Mouse (Mus musculus) MEL (cell line): ENCODE data around the gene Gm20388. TPM values are rescaled to one million over a fixed set of nuclear protein-coding genes. Genes with fewer than 3 reads are reported as not detected.

Experiments used
- DNase-seq: peaks from one replicate; pipeline ENCODE4 v3.0.0; 2011; ENCODE audit warnings: low read depth, low spot score
- H3K27ac ChIP-seq: 2 replicates; pipeline ENCODE4 v1.5.1; 2012; ENCODE audit warnings: low read depth, mild to moderate bottlenecking, control low read depth, low read length, moderate library complexity; ENCODE audit not compliant: control insufficient read depth
- H3K27me3 ChIP-seq, 2 experiments: fragments of 150-350 bp in 1 of 2; sonication (generic) in 1 of 2; 2 replicates each; pipeline ENCODE4 v1.6.1; 2012; ENCODE audit warnings: low read length in 2 of 2, mild to moderate bottlenecking in 2 of 2, improper control_type of control experiment in 1 of 2, moderate library complexity in 1 of 2; ENCODE audit not compliant: insufficient read depth in 2 of 2, control insufficient read depth in 1 of 2
- H3K36me3 ChIP-seq, 2 experiments: 2 replicates each; pipeline ENCODE4 v1.6.1; 2012 to 2014; ENCODE audit warnings: low read length in 2 of 2, improper control_type of control experiment in 1 of 2, inconsistent platforms in 1 of 2, mild to moderate bottlenecking in 1 of 2; ENCODE audit not compliant: insufficient read depth in 2 of 2, control insufficient read depth in 1 of 2
- H3K4me1 ChIP-seq, 2 experiments: fragments of 150-350 bp in 1 of 2; sonication (generic) in 1 of 2; 2 replicates each; pipeline ENCODE4 v1.6.1; 2012; ENCODE audit warnings: low read length in 2 of 2, improper control_type of control experiment in 1 of 2, mild to moderate bottlenecking in 1 of 2; ENCODE audit not compliant: insufficient read depth in 2 of 2, control insufficient read depth in 1 of 2
- H3K4me3 ChIP-seq, 2 experiments: fragments of 150-350 bp in 1 of 2; sonication (generic) in 1 of 2; 2 replicates each; pipeline ENCODE4 v1.5.1; 2012; ENCODE audit warnings: low read depth in 2 of 2, low read length in 2 of 2, mild to moderate bottlenecking in 2 of 2, moderate library complexity in 2 of 2, control low read depth in 1 of 2, improper control_type of control experiment in 1 of 2; ENCODE audit not compliant: control insufficient read depth in 1 of 2, insufficient read depth in 1 of 2
- H3K79me2 ChIP-seq: 2 replicates; pipeline ENCODE4 v1.6.1; 2012; ENCODE audit warnings: mild to moderate bottlenecking, low read length, moderate library complexity; ENCODE audit not compliant: control insufficient read depth, poor library complexity, insufficient read depth
- H3K9ac ChIP-seq: 2 replicates; pipeline ENCODE4 v1.6.1; 2012; ENCODE audit warnings: low read depth, mild to moderate bottlenecking, control low read depth, low read length, moderate library complexity; ENCODE audit not compliant: control insufficient read depth, poor library complexity, severe bottlenecking
- H3K9me3 ChIP-seq: fragments of 150-350 bp; sonication (generic); replicated peaks from 2 replicates; pipeline ENCODE4 v1.6.1; 2012; ENCODE audit warnings: mild to moderate bottlenecking, low read length, improper control_type of control experiment, moderate library complexity; ENCODE audit not compliant: insufficient read depth
- BHLHE40 ChIP-seq: IDR thresholded peaks from 2 replicates; pipeline ENCODE4 v1.6.1; 2012; ENCODE audit warnings: low read depth, mild to moderate bottlenecking, inconsistent platforms, low read length, improper control_type of control experiment, borderline replicate concordance
- CHD2 ChIP-seq: IDR thresholded peaks from 2 replicates; pipeline ENCODE4 v1.6.1; 2011; ENCODE audit warnings: low read length, improper control_type of control experiment
- CTCF ChIP-seq, 3 experiments: IDR thresholded peaks in 2 of 3; conservative IDR thresholded peaks in 1 of 3; 2 replicates each; pipeline ENCODE4 v1.5.1; 2011 to 2012; ENCODE audit warnings: low read length in 3 of 3, low read depth in 2 of 3, mild to moderate bottlenecking in 2 of 3, improper control_type of control experiment in 1 of 3, inconsistent platforms in 1 of 3, mixed read lengths in 1 of 3, moderate library complexity in 1 of 3; ENCODE audit not compliant: control insufficient read depth in 1 of 3, insufficient read depth in 1 of 3, poor library complexity in 1 of 3, severe bottlenecking in 1 of 3
- ELF1 ChIP-seq: IDR thresholded peaks from 2 replicates; pipeline ENCODE4 v1.6.1; 2014; ENCODE audit warnings: low read depth, mild to moderate bottlenecking, inconsistent platforms, low read length, improper control_type of control experiment, moderate library complexity
- ETS1 ChIP-seq: IDR thresholded peaks from 2 replicates; pipeline ENCODE4 v1.6.1; 2012; ENCODE audit warnings: low read depth, mild to moderate bottlenecking, inconsistent platforms, low read length, improper control_type of control experiment, moderate library complexity
- GABPA ChIP-seq: IDR thresholded peaks from 2 replicates; pipeline ENCODE4 v1.6.1; 2012; ENCODE audit warnings: low read depth, mild to moderate bottlenecking, inconsistent platforms, low read length, improper control_type of control experiment, moderate library complexity
- GATA1 ChIP-seq: IDR thresholded peaks from 2 replicates; pipeline ENCODE4 v1.6.1; 2011; ENCODE audit warnings: low read depth, low read length, improper control_type of control experiment
- MAFK ChIP-seq: IDR thresholded peaks from 2 replicates; pipeline ENCODE4 v1.6.1; 2011; ENCODE audit warnings: low read depth, mild to moderate bottlenecking, low read length, improper control_type of control experiment, borderline replicate concordance
- MAZ ChIP-seq: IDR thresholded peaks from 2 replicates; pipeline ENCODE4 v1.6.1; 2012; ENCODE audit warnings: low read depth, mild to moderate bottlenecking, inconsistent platforms, low read length, improper control_type of control experiment
- MEF2A ChIP-seq: IDR thresholded peaks from 2 replicates; pipeline ENCODE4 v1.6.1; 2014; ENCODE audit warnings: low read depth, mild to moderate bottlenecking, inconsistent platforms, low read length, improper control_type of control experiment; ENCODE audit not compliant: poor library complexity, insufficient replicate concordance, severe bottlenecking; ENCODE audit errors: extremely low read depth
- MYB ChIP-seq: IDR thresholded peaks from 2 replicates; pipeline ENCODE4 v1.6.1; 2011; ENCODE audit warnings: mild to moderate bottlenecking, low read depth, low read length, improper control_type of control experiment
- NELFE ChIP-seq: IDR thresholded peaks from 2 replicates; pipeline ENCODE4 v1.6.1; 2011; ENCODE audit warnings: low read depth, low read length, improper control_type of control experiment
- NRF1 ChIP-seq: IDR thresholded peaks from 2 replicates; pipeline ENCODE4 v1.6.1; 2014; ENCODE audit warnings: low read depth, mild to moderate bottlenecking, inconsistent platforms, low read length, improper control_type of control experiment, moderate library complexity; ENCODE audit not compliant: poor library complexity, insufficient read depth, severe bottlenecking
- POLR2AphosphoS2 ChIP-seq: IDR thresholded peaks from 2 replicates; pipeline ENCODE4 v1.6.1; 2011; ENCODE audit warnings: low read length, improper control_type of control experiment
- POLR2AphosphoS5 ChIP-seq: IDR thresholded peaks from 2 replicates; pipeline ENCODE4 v1.6.1; 2012; ENCODE audit warnings: low read depth, borderline replicate concordance, mild to moderate bottlenecking, inconsistent platforms, low read length, moderate library complexity, mixed read lengths
- RAD21 ChIP-seq: IDR thresholded peaks from 2 replicates; pipeline ENCODE4 v1.6.1; 2011; ENCODE audit warnings: mild to moderate bottlenecking, low read depth, low read length, improper control_type of control experiment
- SIN3A ChIP-seq: IDR thresholded peaks from 2 replicates; pipeline ENCODE4 v1.6.1; 2012; ENCODE audit warnings: low read length, improper control_type of control experiment, inconsistent platforms
- SMC3 ChIP-seq: IDR thresholded peaks from 2 replicates; pipeline ENCODE4 v1.6.1; 2011; ENCODE audit warnings: low read depth, low read length, improper control_type of control experiment
- TAL1 ChIP-seq: IDR thresholded peaks from 2 replicates; pipeline ENCODE4 v1.6.1; 2012; ENCODE audit warnings: mild to moderate bottlenecking, inconsistent platforms, low read length, moderate library complexity, mixed read lengths
- TCF12 ChIP-seq: IDR thresholded peaks from 2 replicates; pipeline ENCODE4 v1.6.1; 2014; ENCODE audit warnings: low read depth, mild to moderate bottlenecking, inconsistent platforms, low read length, improper control_type of control experiment, moderate library complexity
- UBTF ChIP-seq: IDR thresholded peaks from 2 replicates; pipeline ENCODE4 v1.6.1; 2012; ENCODE audit warnings: low read depth, mild to moderate bottlenecking, inconsistent platforms, low read length, improper control_type of control experiment, moderate library complexity, borderline replicate concordance; ENCODE audit not compliant: insufficient read depth
- USF1 ChIP-seq: IDR thresholded peaks from 2 replicates; pipeline ENCODE4 v1.6.1; 2014; ENCODE audit warnings: low read depth, mild to moderate bottlenecking, inconsistent platforms, low read length, improper control_type of control experiment, moderate library complexity
- USF2 ChIP-seq, 2 experiments: IDR thresholded peaks; 2 replicates each; pipeline ENCODE4 v1.6.1; 2011 to 2012; ENCODE audit warnings: improper control_type of control experiment in 2 of 2, low read length in 2 of 2, borderline replicate concordance in 1 of 2, inconsistent platforms in 1 of 2, low read depth in 1 of 2, mild to moderate bottlenecking in 1 of 2; ENCODE audit not compliant: insufficient read depth in 1 of 2
- ZC3H11A ChIP-seq: IDR thresholded peaks from 2 replicates; pipeline ENCODE4 v1.6.1; 2012; ENCODE audit warnings: low read depth, mild to moderate bottlenecking, inconsistent platforms, low read length, improper control_type of control experiment
- ZKSCAN1 ChIP-seq: IDR thresholded peaks from 2 replicates; pipeline ENCODE4 v1.6.1; 2012; ENCODE audit warnings: low read depth, mild to moderate bottlenecking, inconsistent platforms, low read length, improper control_type of control experiment, moderate library complexity
- polyA plus RNA-seq, 2 experiments: library from polyadenylated mRNA; stranded (reverse) in 1 of 2; unstranded in 1 of 2; fragments of >175 nt in 1 of 2; fragments of >200 nt in 1 of 2; gene quantifications; 2 replicates each; pipeline versions ENCODE4 v1.2.1 to v1.2.4; 2012; ENCODE audit warnings: low replicate concordance in 2 of 2, low read depth in 1 of 2; ENCODE audit not compliant: insufficient read length in 2 of 2, insufficient read depth in 1 of 2, missing spikeins in 1 of 2
- total RNA-seq: library from RNA; depleted of rRNA; stranded (reverse); fragments of 300-350 nt; gene quantifications from 2 replicates; pipeline ENCODE4 v1.2.3, GENCODE M21; 2012

The Gm20388 gene
- total and polyA plus RNA-seq, 3 experiments: 11.1 to 17.8 TPM; not detected in 1

DNA sequence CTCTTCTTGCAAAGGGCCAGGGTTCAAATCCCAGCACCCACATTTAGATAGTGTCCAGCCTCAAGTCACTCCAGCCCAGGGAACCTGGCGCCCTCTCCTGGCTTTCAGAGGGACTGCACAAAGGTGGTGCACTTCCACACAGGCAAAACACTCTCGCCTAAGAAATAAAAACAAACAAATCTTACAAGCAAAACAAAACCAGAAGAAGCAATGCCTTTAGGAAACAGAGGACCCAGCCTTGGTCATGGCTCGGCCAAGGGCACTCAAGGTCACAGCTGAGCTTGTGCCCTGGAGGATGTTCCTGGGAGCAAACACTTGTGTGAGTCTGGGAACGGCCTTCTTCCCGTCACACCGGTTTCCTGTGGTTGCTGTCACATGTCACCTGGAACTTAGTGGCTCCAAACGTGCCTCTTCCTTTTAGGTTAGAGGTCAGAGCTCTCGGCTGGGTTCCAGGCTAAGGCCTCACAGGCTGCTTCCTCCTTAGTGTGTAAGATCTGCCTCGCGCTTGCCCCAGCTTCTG is 453.0 kb downstream of the Gm20388 start:
- no peak for TF ChIP-seq TCF12
- TF ChIP-seq NRF1: no peak
- no peak for TF ChIP-seq ZKSCAN1
- TF ChIP-seq MAFK: no peak
- 0 out of 2 replicates have a peak, but pooled peaks have one; percentile 32 for TF ChIP-seq SIN3A
- peak; percentile 34; the same call in 1 of the 2 replicates for TF ChIP-seq ELF1
- no peak for TF ChIP-seq ETS1
- no peak for TF ChIP-seq POLR2AphosphoS5
- no peak for TF ChIP-seq MEF2A
- TF ChIP-seq USF1: no peak; the same call in 1 of the 2 replicates
- peak; percentile 92 for TF ChIP-seq ZC3H11A
- no peak for TF ChIP-seq USF2 (IDR thresholded peaks at IDR 0.05; ENCODE audit: borderline replicate concordance in 1 of 2, insufficient read depth in 1 of 2, low read depth in 1 of 2, low read length in 2 of 2)
- TF ChIP-seq SMC3: peak; percentile 96
- TF ChIP-seq CHD2: no peak
- peak; percentile 91 to 98 (median 92) for TF ChIP-seq CTCF (IDR thresholded peaks at IDR 0.05 in 2 of 3, conservative IDR thresholded peaks at IDR 0.05 in 1 of 3; ENCODE audit: control insufficient read depth in 1 of 3, insufficient read depth in 1 of 3, low read depth in 2 of 3, low read length in 3 of 3, poor library complexity in 1 of 3, severe bottlenecking in 1 of 3)
- TF ChIP-seq RAD21: peak; percentile 87
- TF ChIP-seq GATA1: no peak
- TF ChIP-seq, all 39 proteins: peak for 6
- peak; percentile 74 for DNase-seq
- Histone ChIP-seq H3K4me1 (peaks cover 8 to 13% of the 10 kb centered on the region in 2 experiments; a peak in 3 of 4 replicates), H3K36me3 (peaks cover 0 to 10% of the 10 kb centered on the region in 2 experiments; a peak in 2 of 4 replicates), H3K9ac (peak overlapping the region; percentile 37), H3K27ac (peak overlapping the region; percentile 40), H3K27me3 (no peaks in the 10 kb centered on the region), H3K79me2 (no peaks in the 10 kb centered on the region), H3K9me3 (no peaks in the 10 kb centered on the region), H3K4me3 (no peak overlapping the region)

DNA sequence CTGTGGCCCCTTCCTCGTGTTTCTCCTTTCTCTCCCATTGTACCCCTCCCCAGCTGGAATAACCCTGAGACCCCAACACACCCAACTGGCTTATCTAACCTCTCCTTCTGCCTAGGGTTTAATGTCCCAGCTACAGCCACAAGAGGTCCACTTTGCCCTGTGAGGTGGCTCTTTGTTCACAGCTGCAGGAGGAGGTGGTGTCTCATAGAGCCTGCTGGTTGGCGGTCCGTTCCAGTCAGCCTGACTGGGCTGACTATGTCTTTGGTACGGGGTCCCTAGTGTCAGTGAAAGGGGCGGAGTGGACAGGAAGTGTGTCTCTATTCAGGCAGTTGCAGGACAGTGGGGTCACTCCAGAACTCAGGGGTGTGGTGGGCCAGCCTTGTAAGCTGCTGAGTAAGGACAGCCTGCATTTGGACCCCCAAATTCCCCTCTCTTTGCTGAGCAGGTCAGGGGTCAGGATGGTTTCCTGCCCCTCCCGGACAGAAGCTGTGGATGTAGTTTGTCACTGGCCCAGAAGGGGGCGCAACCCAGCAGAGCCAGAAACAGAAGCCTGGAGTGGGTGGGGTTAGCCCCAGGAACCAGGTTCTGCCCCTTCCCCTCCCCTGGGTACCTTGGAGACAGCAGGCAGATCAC is 453.6 kb downstream of the Gm20388 start:
- Histone ChIP-seq H3K27ac (peak overlapping the region; percentile 43), H3K79me2 (no peaks in the 10 kb centered on the region), H3K9me3 (no peaks in the 10 kb centered on the region), H3K36me3 (peaks cover 0 to 10% of the 10 kb centered on the region in 2 experiments; a peak in 2 of 4 replicates), H3K27me3 (no peaks in the 10 kb centered on the region), H3K9ac (peak overlapping the region; percentile 37), H3K4me1 (peaks cover 9 to 16% of the 10 kb centered on the region in 2 experiments; a peak in 3 of 4 replicates), H3K4me3 (no peak overlapping the region)
- DNase-seq: peak; percentile 65
- TF ChIP-seq CTCF (IDR thresholded peaks at IDR 0.05 in 2 of 3, conservative IDR thresholded peaks at IDR 0.05 in 1 of 3; ENCODE audit: control insufficient read depth in 1 of 3, insufficient read depth in 1 of 3, low read depth in 2 of 3, low read length in 3 of 3, poor library complexity in 1 of 3, severe bottlenecking in 1 of 3): peak; percentile 78 to 89 (median 78)
- TF ChIP-seq NRF1: no peak
- TF ChIP-seq POLR2AphosphoS2: no peak
- TF ChIP-seq UBTF: no peak
- peak; percentile 47 for TF ChIP-seq RAD21
- TF ChIP-seq BHLHE40: no peak
- peak; percentile 66; the same call in 1 of the 2 replicates for TF ChIP-seq MAZ
- TF ChIP-seq MYB: no peak
- TF ChIP-seq NELFE: no peak
- TF ChIP-seq TAL1: peak; percentile 21; the same call in 1 of the 2 replicates
- no peak for TF ChIP-seq GABPA
- peak; percentile 61 for TF ChIP-seq ZC3H11A
- TF ChIP-seq ETS1: no peak
- TF ChIP-seq USF1: no peak
- TF ChIP-seq SMC3: peak; percentile 75
- TF ChIP-seq USF2 (IDR thresholded peaks at IDR 0.05; ENCODE audit: borderline replicate concordance in 1 of 2, insufficient read depth in 1 of 2, low read depth in 1 of 2, low read length in 2 of 2): no peak
